Mouse (Mus musculus): ENCODE measurements at regions not wholly inside any gene's neighbourhood (a gene's known extent, or its start where the extent isn't known, plus 50 kb on each side); places are given as distances from the start of the nearest gene placed in this dataset.
A peak's percentile ranks its signal among the peaks of the same experiment; 100 is the strongest.

GRCm38 (mm10) chr1:83727215-83727614 lies 319.2 kb upstream of the Sphkap start:
- DNase-seq (ENCODE audit: low spot score): peak; percentile 10

GRCm38 (mm10) chr1:83723096-83723495 lies 315.1 kb upstream of the Sphkap start:
- DNase-seq (ENCODE audit: low spot score): peak; percentile 5

- DNase-seq (ENCODE audit: low spot score): no peak
Observed at GRCm38 (mm10) chr1:83720166-83720565, 312.2 kb upstream of the Sphkap start.

- peak; percentile 38 for DNase-seq (ENCODE audit: low spot score)
Observed at GRCm38 (mm10) chr1:83717056-83717455, 309.1 kb upstream of the Sphkap start.

GRCm38 (mm10) chr1:83701696-83702404 lies 293.9 kb upstream of the Sphkap start:
- DNase-seq (ENCODE audit: low spot score): no peak

- DNase-seq (ENCODE audit: low spot score): no peak
Observed at GRCm38 (mm10) chr1:83697422-83697821, 289.4 kb upstream of the Sphkap start.

GRCm38 (mm10) chr1:83685221-83685620 lies 277.2 kb upstream of the Sphkap start:
- DNase-seq (ENCODE audit: low spot score): no peak

- DNase-seq (ENCODE audit: low spot score): no peak
Observed at GRCm38 (mm10) chr1:83665326-83665725, 257.3 kb upstream of the Sphkap start.

GRCm38 (mm10) chr1:83661808-83662802 lies 254.1 kb upstream of the Sphkap start:
- DNase-seq (ENCODE audit: low spot score): no peak

- no peak for DNase-seq (ENCODE audit: low spot score)
Observed at GRCm38 (mm10) chr1:83653661-83654060, 245.7 kb upstream of the Sphkap start.

GRCm38 (mm10) chr1:83645606-83646005 lies 237.6 kb upstream of the Sphkap start:
- DNase-seq (ENCODE audit: low spot score): no peak

GRCm38 (mm10) chr1:83642656-83643055 lies 234.7 kb upstream of the Sphkap start:
- no peak for DNase-seq (ENCODE audit: low spot score)

- DNase-seq (ENCODE audit: low spot score): no peak
Observed at GRCm38 (mm10) chr1:83636051-83636450, 228.1 kb upstream of the Sphkap start.

- no peak for DNase-seq (ENCODE audit: low spot score)
Observed at GRCm38 (mm10) chr1:83631798-83632197, 223.8 kb upstream of the Sphkap start.

GRCm38 (mm10) chr1:83631394-83631793 lies 223.4 kb upstream of the Sphkap start:
- no peak for DNase-seq (ENCODE audit: low spot score)

GRCm38 (mm10) chr1:83587258-83587657 lies 179.3 kb upstream of the Sphkap start:
- no peak for DNase-seq (ENCODE audit: low spot score)

- no peak for DNase-seq (ENCODE audit: low spot score)
Observed at GRCm38 (mm10) chr1:83583041-83583440, 175.0 kb upstream of the Sphkap start.

GRCm38 (mm10) chr1:83569991-83570390 lies 162.0 kb upstream of the Sphkap start:
- no peak for DNase-seq (ENCODE audit: low spot score)

- DNase-seq (ENCODE audit: low spot score): no peak
Observed at GRCm38 (mm10) chr1:83568746-83569145, 160.7 kb upstream of the Sphkap start.

- no peak for DNase-seq (ENCODE audit: low spot score)
Observed at GRCm38 (mm10) chr1:83551617-83552016, 143.6 kb upstream of the Sphkap start.

GRCm38 (mm10) chr1:83535461-83535860 lies 127.5 kb upstream of the Sphkap start:
- DNase-seq (ENCODE audit: low spot score): no peak

- no peak for DNase-seq (ENCODE audit: low spot score)
Observed at GRCm38 (mm10) chr1:83527803-83528202, 119.8 kb upstream of the Sphkap start.

GRCm38 (mm10) chr1:83509356-83509755 lies 101.4 kb upstream of the Sphkap start:
- DNase-seq (ENCODE audit: low spot score): no peak
